In the genomic region with DNA sequence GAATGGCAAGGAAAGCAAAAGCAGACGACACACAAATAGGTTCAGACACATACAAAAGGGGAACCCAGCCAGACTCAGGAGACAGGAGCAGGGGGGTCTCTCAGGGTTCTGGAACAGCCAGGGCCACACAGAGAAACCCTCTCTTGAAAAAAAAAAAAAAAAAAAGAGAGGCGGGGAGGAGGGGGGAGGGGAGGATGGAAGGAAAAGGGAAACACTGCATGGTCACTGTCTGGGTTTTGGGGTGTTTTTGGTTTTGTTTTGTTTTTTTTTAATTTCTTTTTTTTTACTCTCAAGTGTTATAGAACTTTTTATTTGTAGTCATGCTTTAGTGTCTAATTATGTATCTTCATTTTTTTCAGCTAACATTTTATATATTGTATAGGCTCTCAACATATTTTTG, we compare ENCODE assay signal across 25 mouse cellular contexts.
DNase-seq lines count a peak whose midpoint lies in the region; ATAC-seq and TF ChIP-seq lines count a peak whose summit lies in the region.
"Had no signal": no experiment of that assay in that cellular context is flagged by ENCODE, and none has a peak within 500 bp of the region (broad histone marks: within the 10 kb centered on the region; RNA-seq: fewer than 3 reads in every experiment).

No protein-coding gene starts in this region.

- TF ChIP-seq RAD21 in CH12.LX (IDR thresholded peaks at IDR 0.05; ENCODE audit: low read depth, low read length): no peak
- no peak for TF ChIP-seq RAD21 in MEL (IDR thresholded peaks at IDR 0.05; ENCODE audit: low read depth, low read length)

- H3K4me1 ChIP-seq in heart, embryonic 13.5 days: peaks cover 16% of the 10 kb centered on the region
- H3K4me1 ChIP-seq in CH12.LX (ENCODE audit: control insufficient read depth in 1 of 2, insufficient read depth in 2 of 2): no peaks in the 10 kb centered on the region
- peaks cover 9% of the 10 kb centered on the region for H3K4me1 ChIP-seq in E14TG2a.4 (replicated peaks; ENCODE audit: low read depth, low read length)
- peaks cover 0 to 11% of the 10 kb centered on the region in 2 experiments; a peak in 3 of 4 replicates for H3K4me1 ChIP-seq in MEL (ENCODE audit: control insufficient read depth in 1 of 2, insufficient read depth in 2 of 2, low read length in 2 of 2)
- no peaks in the 10 kb centered on the region for H3K4me1 ChIP-seq in hindbrain, postnatal 0 days (ENCODE audit: insufficient read depth, low read length)
- H3K4me1 ChIP-seq in midbrain, embryonic 14.5 days (ENCODE audit: control insufficient read depth, insufficient read depth, low read length): no peaks in the 10 kb centered on the region
- H3K4me1 ChIP-seq: embryonic facial prominence, embryonic 13.5 days; embryonic facial prominence, embryonic 15.5 days; forebrain, embryonic 10.5 days; forebrain, embryonic 12.5 days had no signal

- ATAC-seq in heart, embryonic 13.5 days (ENCODE audit: extremely low read depth, insufficient number of reproducible peaks, low FRiP score, low TSS enrichment): no peak
- no peak for ATAC-seq in hindbrain, postnatal 0 days
- ATAC-seq in midbrain, embryonic 14.5 days (ENCODE audit: low FRiP score, low TSS enrichment): no peak
- ATAC-seq: forebrain, embryonic 14.5 days; forebrain, embryonic 16.5 days had no signal

- no peak for TF ChIP-seq EP300 in CH12.LX (IDR thresholded peaks at IDR 0.05; ENCODE audit: low read length)
- TF ChIP-seq EP300 in MEL (IDR thresholded peaks at IDR 0.05; ENCODE audit: low read depth in 1 of 2, low read length in 2 of 2): no peak

- H3K4me2 ChIP-seq in heart, embryonic 13.5 days: no peak overlapping the region
- no peak overlapping the region for H3K4me2 ChIP-seq in CH12.LX (ENCODE audit: insufficient read depth, low read depth, poor library complexity, severe bottlenecking)
- no peak overlapping the region for H3K4me2 ChIP-seq in hindbrain, postnatal 0 days (ENCODE audit: low read depth, low read length)
- no peak overlapping the region for H3K4me2 ChIP-seq in midbrain, embryonic 14.5 days (ENCODE audit: low read length)
- H3K4me2 ChIP-seq: embryonic facial prominence, embryonic 13.5 days; embryonic facial prominence, embryonic 15.5 days; forebrain, embryonic 12.5 days had no signal

- no peak overlapping the region for H3K4me3 ChIP-seq in heart, embryonic 13.5 days
- no peak overlapping the region for H3K4me3 ChIP-seq in CH12.LX (replicated peaks in 1 of 3; ENCODE audit: low read depth in 2 of 3, low read length in 2 of 3, poor library complexity in 1 of 3)
- peak overlapping the region; percentile 14; the same call in 1 of the 2 replicates for H3K4me3 ChIP-seq in E14TG2a.4 (replicated peaks; ENCODE audit: low read length)
- H3K4me3 ChIP-seq in MEL (ENCODE audit: control insufficient read depth in 1 of 2, insufficient read depth in 1 of 2, low read depth in 2 of 2, low read length in 2 of 2): no peak overlapping the region
- H3K4me3 ChIP-seq in hindbrain, postnatal 0 days (ENCODE audit: low read length): no peak overlapping the region
- H3K4me3 ChIP-seq in midbrain, embryonic 14.5 days (replicated peaks; ENCODE audit: low read depth, low read length): no peak overlapping the region
- H3K4me3 ChIP-seq: embryonic facial prominence, embryonic 13.5 days; embryonic facial prominence, embryonic 15.5 days; erythroblast, embryonic 14.5 days; forebrain, embryonic 10.5 days; forebrain, embryonic 12.5 days had no signal

- H3K9me3 ChIP-seq in heart, embryonic 13.5 days: no peaks in the 10 kb centered on the region
- no peaks in the 10 kb centered on the region for H3K9me3 ChIP-seq in CH12.LX (replicated peaks; ENCODE audit: low read length)
- H3K9me3 ChIP-seq in E14TG2a.4 (ENCODE audit: low read length): no peaks in the 10 kb centered on the region
- no peaks in the 10 kb centered on the region for H3K9me3 ChIP-seq in MEL (replicated peaks; ENCODE audit: insufficient read depth, low read length)
- no peaks in the 10 kb centered on the region for H3K9me3 ChIP-seq in hindbrain, postnatal 0 days (ENCODE audit: low read length)
- no peaks in the 10 kb centered on the region for H3K9me3 ChIP-seq in midbrain, embryonic 14.5 days (ENCODE audit: control insufficient read depth, low read length)
- H3K9me3 ChIP-seq: embryonic facial prominence, embryonic 13.5 days; embryonic facial prominence, embryonic 15.5 days; forebrain, embryonic 10.5 days; forebrain, embryonic 12.5 days; G1E had no signal

- TF ChIP-seq POLR2A in CH12.LX (IDR thresholded peaks at IDR 0.05; ENCODE audit: low read depth, low read length) (no peak), MEL (IDR thresholded peaks at IDR 0.05; ENCODE audit: control insufficient read depth in 1 of 2, insufficient read depth in 1 of 2, low read depth in 1 of 2, low read length in 2 of 2, poor library complexity in 1 of 2) (no peak)

- TF ChIP-seq CTCF in CH12.LX (conservative IDR thresholded peaks at IDR 0.05 in 1 of 2, IDR thresholded peaks at IDR 0.05 in 1 of 2; ENCODE audit: low read depth in 2 of 2, low read length in 2 of 2): no peak
- no peak for TF ChIP-seq CTCF in E14TG2a.4 (conservative IDR thresholded peaks at IDR 0.05; ENCODE audit: low read length)
- TF ChIP-seq CTCF in MEL (IDR thresholded peaks at IDR 0.05 in 2 of 3, conservative IDR thresholded peaks at IDR 0.05 in 1 of 3; ENCODE audit: control insufficient read depth in 1 of 3, insufficient read depth in 1 of 3, low read depth in 2 of 3, low read length in 3 of 3, poor library complexity in 1 of 3, severe bottlenecking in 1 of 3): no peak
- TF ChIP-seq CTCF in hindbrain, postnatal 0 days (IDR thresholded peaks at IDR 0.05; ENCODE audit: low read depth): no peak

- 30% methylated on average over 2 of the region's 2 CpGs for WGBS in heart, embryonic 13.5 days
- 70% methylated on average over 2 of the region's 2 CpGs for WGBS in hindbrain, postnatal 0 days
- 64% methylated on average over 2 of the region's 2 CpGs for WGBS in midbrain, embryonic 14.5 days

- H3K79me2 ChIP-seq in CH12.LX (replicated peaks; ENCODE audit: control insufficient read depth, extremely low read depth, insufficient read depth, poor library complexity, severe bottlenecking): no peaks in the 10 kb centered on the region
- H3K79me2 ChIP-seq in MEL (ENCODE audit: control insufficient read depth, insufficient read depth, low read length, poor library complexity): no peaks in the 10 kb centered on the region

- H3K27ac ChIP-seq in heart, embryonic 13.5 days (replicated peaks): peak overlapping the region; percentile 59
- no peak overlapping the region for H3K27ac ChIP-seq in CH12.LX (ENCODE audit: insufficient read depth, low read depth)
- H3K27ac ChIP-seq in MEL (ENCODE audit: control insufficient read depth, low read depth, low read length): no peak overlapping the region
- H3K27ac ChIP-seq in hindbrain, postnatal 0 days: no peak overlapping the region
- no peak overlapping the region for H3K27ac ChIP-seq in midbrain, embryonic 14.5 days (replicated peaks; ENCODE audit: low read depth, low read length)
- H3K27ac ChIP-seq: embryonic facial prominence, embryonic 13.5 days; embryonic facial prominence, embryonic 15.5 days; forebrain, embryonic 10.5 days; forebrain, embryonic 12.5 days had no signal

- peaks cover 76% of the 10 kb centered on the region for H3K36me3 ChIP-seq in heart, embryonic 13.5 days
- H3K36me3 ChIP-seq in CH12.LX (replicated peaks in 1 of 2; ENCODE audit: control insufficient read depth in 1 of 2, insufficient read depth in 1 of 2, low read length in 1 of 2): peaks cover 27 to 67% of the 10 kb centered on the region in 2 experiments
- peaks cover 61% of the 10 kb centered on the region for H3K36me3 ChIP-seq in E14TG2a.4 (ENCODE audit: insufficient read depth, low read length)
- H3K36me3 ChIP-seq in MEL (ENCODE audit: control insufficient read depth in 1 of 2, insufficient read depth in 2 of 2, low read length in 2 of 2): peaks cover 13 to 15% of the 10 kb centered on the region in 2 experiments
- peaks cover 36% of the 10 kb centered on the region; the same call in 1 of the 2 replicates for H3K36me3 ChIP-seq in hindbrain, postnatal 0 days (ENCODE audit: insufficient read depth, low read length)
- peaks cover 46% of the 10 kb centered on the region for H3K36me3 ChIP-seq in midbrain, embryonic 14.5 days (ENCODE audit: control insufficient read depth, insufficient read depth, low read length)

- dilution Hi-C loops in CH12.LX (cut with MboI; ENCODE audit: extremely low pct_ligation_motif_present, extremely low pct_unique_long_range_greater_than_20kb, low sequenced_read_pairs): no loop called here

- in situ Hi-C loops in CH12.LX (cut with MboI; ENCODE audit: low pct_ligation_motif_present, low pct_unique_long_range_greater_than_20kb, low sequenced_read_pairs): no loop called here

- no peak overlapping the region for H3K9ac ChIP-seq in heart, embryonic 13.5 days
- no peak overlapping the region for H3K9ac ChIP-seq in CH12.LX (ENCODE audit: insufficient read depth, low read depth)
- H3K9ac ChIP-seq in MEL (ENCODE audit: control insufficient read depth, low read depth, low read length, poor library complexity, severe bottlenecking): no peak overlapping the region
- no peak overlapping the region for H3K9ac ChIP-seq in hindbrain, postnatal 0 days (replicated peaks; ENCODE audit: low read length)
- no peak overlapping the region for H3K9ac ChIP-seq in midbrain, embryonic 14.5 days (replicated peaks; ENCODE audit: low read length)
- H3K9ac ChIP-seq: embryonic facial prominence, embryonic 13.5 days; embryonic facial prominence, embryonic 15.5 days; forebrain, embryonic 12.5 days had no signal

- no peak for DNase-seq in heart, adult 11 months
- no peak for DNase-seq in CH12.LX (ENCODE audit: extremely low read depth)
- DNase-seq in MEL (ENCODE audit: low read depth, low spot score): no peak
- no peak for DNase-seq in hindbrain, postnatal 0 days (ENCODE audit: low spot score)
- no peak for DNase-seq in midbrain, embryonic 14.5 days
- DNase-seq: adrenal gland, adult 2 months; adrenal gland, postnatal 10 days; adrenal gland, postnatal 25 days; cerebellum, adult 11 months; cerebellum, adult 18-20 months; cerebellum, adult 8-10 months; cerebellum, adult 9-11 months; cerebellum, postnatal 14 days; cerebellum, postnatal 36 days; embryo, embryonic 11 days had no signal

- H3K27me3 ChIP-seq in heart, embryonic 13.5 days (replicated peaks): no peaks in the 10 kb centered on the region
- H3K27me3 ChIP-seq in CH12.LX (replicated peaks) (no peaks in the 10 kb centered on the region), E14TG2a.4 (ENCODE audit: insufficient read depth, low read length) (no peaks in the 10 kb centered on the region), MEL (ENCODE audit: control insufficient read depth in 1 of 2, insufficient read depth in 2 of 2, low read length in 2 of 2) (no peaks in the 10 kb centered on the region)
- H3K27me3 ChIP-seq in hindbrain, postnatal 0 days (ENCODE audit: insufficient read depth, low read length): no peaks in the 10 kb centered on the region
- H3K27me3 ChIP-seq in midbrain, embryonic 14.5 days (ENCODE audit: control insufficient read depth, insufficient read depth, low read length): no peaks in the 10 kb centered on the region
- H3K27me3 ChIP-seq: embryonic facial prominence, embryonic 13.5 days; embryonic facial prominence, embryonic 15.5 days; forebrain, embryonic 12.5 days had no signal

TF ChIP-seq in CH12.LX, 34 proteins besides CTCF, POLR2A, EP300 and RAD21 (continues in another document):
- TF ChIP-seq TBP (conservative IDR thresholded peaks at IDR 0.05; ENCODE audit: low read depth, low read length): no peak

TF ChIP-seq in MEL, 35 proteins besides CTCF, POLR2A, EP300 and RAD21 (continues in another document):
- TF ChIP-seq ZNF384 (IDR thresholded peaks at IDR 0.05; ENCODE audit: low read depth, low read length): peak; percentile 47; the same call in 1 of the 2 replicates
